ENCODE assay signal across 10 mouse cellular contexts in the genomic region with DNA sequence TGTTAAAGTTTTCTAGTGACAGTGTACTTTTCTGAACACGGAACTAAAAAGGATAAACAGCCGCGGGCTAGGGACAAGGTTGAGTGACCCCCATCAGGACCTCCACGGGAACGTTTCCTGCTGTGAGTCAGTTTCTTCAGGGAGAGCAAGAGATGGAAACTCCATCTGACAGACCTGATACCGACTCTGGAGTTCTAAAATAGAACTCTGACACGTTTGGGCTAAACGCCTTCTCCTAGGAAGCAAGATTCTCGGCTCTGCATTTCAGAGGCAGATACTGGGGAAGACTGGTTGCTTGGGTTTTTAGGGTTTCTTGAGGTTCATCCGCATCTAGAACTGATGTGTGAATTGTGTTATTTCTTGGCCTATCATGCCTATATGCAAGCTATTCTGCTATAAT. TPM values are rescaled to one million over a fixed set of nuclear protein-coding genes. Genes with fewer than 3 reads are reported as not detected.
DNase-seq lines count a peak whose midpoint lies in the region; ATAC-seq and TF ChIP-seq lines count a peak whose summit lies in the region.
"Had no signal": no experiment of that assay in that cellular context is flagged by ENCODE, and none has a peak within 500 bp of the region (broad histone marks: within the 10 kb centered on the region; RNA-seq: fewer than 3 reads in every experiment).

No protein-coding gene starts in this region.

- DNase-seq in gastrocnemius, adult 2 months = peak; percentile 21
- DNase-seq in gastrocnemius, postnatal 36 days = no peak
- peak; percentile 15 to 69 for DNase-seq in left cerebral cortex, postnatal 25 days (ENCODE audit: low spot score in 2 of 2)
- DNase-seq in left cerebral cortex, postnatal 4 days = no peak
- no peak for DNase-seq in MEL (ENCODE audit: low read depth, low spot score)
- no peak for DNase-seq in natural killer cell, adult 2 months (ENCODE audit: low spot score in 2 of 2)
- no peak for DNase-seq in ovary, postnatal 36 days (ENCODE audit: low spot score)

- H3K9ac ChIP-seq in MEL (ENCODE audit: control insufficient read depth, low read depth, low read length, poor library complexity, severe bottlenecking) = peak overlapping the region; percentile 53
- H3K9ac ChIP-seq in intestine, embryonic 16.5 days (ENCODE audit: low read depth, low read length) = no peak overlapping the region
- H3K9ac ChIP-seq: hindbrain, embryonic 15.5 days; liver, embryonic 15.5 days had no signal

- TF ChIP-seq POLR2A in MEL (IDR thresholded peaks at IDR 0.05; ENCODE audit: control insufficient read depth in 1 of 2, insufficient read depth in 1 of 2, low read depth in 1 of 2, low read length in 2 of 2, poor library complexity in 1 of 2) = no peak

- peak overlapping the region; percentile 50 for H3K27ac ChIP-seq in gastrocnemius, adult 2 months
- 0 out of 2 replicates have a peak overlapping the region, but pooled peaks have one; percentile 42 for H3K27ac ChIP-seq in MEL (ENCODE audit: control insufficient read depth, low read depth, low read length)
- 0 out of 2 replicates have a peak overlapping the region, but pooled peaks have one; percentile 30 for H3K27ac ChIP-seq in intestine, embryonic 16.5 days (ENCODE audit: low read length)
- H3K27ac ChIP-seq: hindbrain, embryonic 15.5 days; liver, embryonic 15.5 days had no signal

- no peak for TF ChIP-seq CTCF in gastrocnemius, adult 2 months (IDR thresholded peaks at IDR 0.05)
- TF ChIP-seq CTCF in MEL (IDR thresholded peaks at IDR 0.05 in 2 of 3, conservative IDR thresholded peaks at IDR 0.05 in 1 of 3; ENCODE audit: control insufficient read depth in 1 of 3, insufficient read depth in 1 of 3, low read depth in 2 of 3, low read length in 3 of 3, poor library complexity in 1 of 3, severe bottlenecking in 1 of 3) = no peak

- peak overlapping the region; percentile 44 for H3K4me3 ChIP-seq in gastrocnemius, adult 2 months
- H3K4me3 ChIP-seq in MEL (ENCODE audit: control insufficient read depth in 1 of 2, insufficient read depth in 1 of 2, low read depth in 2 of 2, low read length in 2 of 2) = peak overlapping the region; percentile 35 to 66
- H3K4me3 ChIP-seq in intestine, embryonic 16.5 days (ENCODE audit: low read length) = no peak overlapping the region
- H3K4me3 ChIP-seq: hindbrain, embryonic 15.5 days; liver, embryonic 15.5 days had no signal

- H3K9me3 ChIP-seq in MEL (replicated peaks; ENCODE audit: insufficient read depth, low read length) = no peaks in the 10 kb centered on the region
- H3K9me3 ChIP-seq in intestine, embryonic 16.5 days (ENCODE audit: control insufficient read depth, low read length) = no peaks in the 10 kb centered on the region
- H3K9me3 ChIP-seq: hindbrain, embryonic 15.5 days; liver, embryonic 15.5 days had no signal

- TF ChIP-seq EP300 in MEL (IDR thresholded peaks at IDR 0.05; ENCODE audit: low read depth in 1 of 2, low read length in 2 of 2) = no peak

- H3K27me3 ChIP-seq in MEL (ENCODE audit: control insufficient read depth in 1 of 2, insufficient read depth in 2 of 2, low read length in 2 of 2) = no peaks in the 10 kb centered on the region
- H3K27me3 ChIP-seq in intestine, embryonic 16.5 days (replicated peaks; ENCODE audit: control insufficient read depth, insufficient read depth, low read length) = no peaks in the 10 kb centered on the region
- H3K27me3 ChIP-seq: hindbrain, embryonic 15.5 days had no signal

- no peak overlapping the region for H3K4me2 ChIP-seq in intestine, embryonic 16.5 days (ENCODE audit: low read depth, low read length)
- H3K4me2 ChIP-seq: hindbrain, embryonic 15.5 days; liver, embryonic 15.5 days had no signal

- ATAC-seq in intestine, embryonic 16.5 days = no peak

- 42% methylated on average over 10 of the region's 10 CpGs for WGBS in intestine, embryonic 16.5 days

- H3K4me1 ChIP-seq in MEL (ENCODE audit: control insufficient read depth in 1 of 2, insufficient read depth in 2 of 2, low read length in 2 of 2) = peaks cover 0 to 22% of the 10 kb centered on the region in 2 experiments; a peak in 2 of 4 replicates
- 0 out of 2 replicates have a peak, but pooled peaks cover 2% of the 10 kb centered on the region for H3K4me1 ChIP-seq in intestine, embryonic 16.5 days (ENCODE audit: control insufficient read depth, insufficient read depth, low read length)
- H3K4me1 ChIP-seq: hindbrain, embryonic 15.5 days had no signal

- no peak for TF ChIP-seq RAD21 in MEL (IDR thresholded peaks at IDR 0.05; ENCODE audit: low read depth, low read length)

- no peaks in the 10 kb centered on the region; the same call in 1 of the 2 replicates for H3K79me2 ChIP-seq in MEL (ENCODE audit: control insufficient read depth, insufficient read depth, low read length, poor library complexity)

- intact Hi-C loops in gastrocnemius, adult 2 months (cut with DNase I) = loop anchor here (2.0 to 5.0 kb wide), 3 partner anchors 361 to 445 kb away; no protein-coding TSS in a partner anchor
- intact Hi-C loops in gastrocnemius, postnatal 36 days (cut with DNase I) = loop anchor here (2.0 kb wide), 2 partner anchors 411 to 445 kb away; no protein-coding TSS in a partner anchor
- intact Hi-C loops in left cerebral cortex, postnatal 25 days (cut with DNase I) = loop anchor here (2.0 to 5.0 kb wide), 4 partner anchors 116 to 445 kb away; no protein-coding TSS in a partner anchor
- intact Hi-C loops in left cerebral cortex, postnatal 4 days (cut with DNase I) = loop anchor here (2.0 to 10.0 kb wide), 4 partner anchors 126 to 445 kb away; no protein-coding TSS in a partner anchor

- peaks cover 0 to 13% of the 10 kb centered on the region in 2 experiments; a peak in 2 of 4 replicates for H3K36me3 ChIP-seq in MEL (ENCODE audit: control insufficient read depth in 1 of 2, insufficient read depth in 2 of 2, low read length in 2 of 2)
- H3K36me3 ChIP-seq in intestine, embryonic 16.5 days (ENCODE audit: control insufficient read depth, insufficient read depth, low read length) = no peaks in the 10 kb centered on the region
- H3K36me3 ChIP-seq: hindbrain, embryonic 15.5 days; liver, embryonic 15.5 days had no signal

TF ChIP-seq in MEL, 35 proteins besides CTCF, POLR2A, EP300 and RAD21:
- no peak for TF ChIP-seq CHD1 (IDR thresholded peaks at IDR 0.05; ENCODE audit: low read depth, low read length)
- no peak for TF ChIP-seq NRF1 (IDR thresholded peaks at IDR 0.05; ENCODE audit: insufficient read depth, low read depth, low read length, poor library complexity, severe bottlenecking)
- no peak for TF ChIP-seq MAFK (IDR thresholded peaks at IDR 0.05; ENCODE audit: borderline replicate concordance, low read depth, low read length)
- no peak for TF ChIP-seq ETS1 (IDR thresholded peaks at IDR 0.05; ENCODE audit: low read depth, low read length)
- TF ChIP-seq UBTF (IDR thresholded peaks at IDR 0.05; ENCODE audit: borderline replicate concordance, insufficient read depth, low read depth, low read length) = no peak
- no peak for TF ChIP-seq MEF2A (IDR thresholded peaks at IDR 0.05; ENCODE audit: extremely low read depth, insufficient replicate concordance, low read depth, low read length, poor library complexity, severe bottlenecking)
- no peak for TF ChIP-seq E2F4 (IDR thresholded peaks at IDR 0.05; ENCODE audit: borderline replicate concordance, low read depth, low read length)

RNA-seq across cellular contexts. Expression of gene Dtnbp1, which starts 29.4 kb away (rescaled TPM):
- total RNA-seq in gastrocnemius, adult 2 months (2021) = 10 to 100 TPM; 55.4 to 67.5 TPM
- 10 to 100 TPM; 38.1 to 47.0 TPM for total RNA-seq in gastrocnemius, postnatal 36 days (2021)
- 10 to 100 TPM; 82.4 to 89.3 TPM for total RNA-seq in left cerebral cortex, postnatal 25 days (2021)
- total RNA-seq in left cerebral cortex, postnatal 4 days (2021) = 10 to 100 TPM; 73.2 to 80.5 TPM
- 24.2 and 26.7 TPM in 2 replicates for total RNA-seq in MEL (2012; rRNA removed)
- polyA plus RNA-seq in MEL (2012; ENCODE audit: insufficient read depth in 1 of 2, insufficient read length in 2 of 2, low read depth in 1 of 2, low replicate concordance in 2 of 2, missing spikeins in 1 of 2) = 10 to 100 TPM in 1 of 2 experiments, not detected in 1; 59.5 TPM
- polyA plus RNA-seq in intestine, embryonic 16.5 days (2015; fragmentation: Nextera tagmentation; extraction: Ambion mirVana) = 64.3 and 64.9 TPM in 2 replicates

RNA-seq across cellular contexts. Expression of gene Gm9817, which starts 47.2 kb away (rescaled TPM):
- under 1 TPM; 0.08 to 0.18 TPM for total RNA-seq in gastrocnemius, adult 2 months (2021)
- under 1 TPM; 0.10 TPM for total RNA-seq in gastrocnemius, postnatal 36 days (2021)
- not detected for total RNA-seq in left cerebral cortex, postnatal 25 days (2021)
- under 1 TPM; 0.18 to 0.20 TPM for total RNA-seq in left cerebral cortex, postnatal 4 days (2021)
- total RNA-seq in MEL (2012; rRNA removed) = not detected in 2 replicates
- polyA plus RNA-seq in MEL (2012; ENCODE audit: insufficient read depth in 1 of 2, insufficient read length in 2 of 2, low read depth in 1 of 2, low replicate concordance in 2 of 2, missing spikeins in 1 of 2) = under 1 TPM in 1 of 2 experiments, not detected in 1; 0.08 TPM
- polyA plus RNA-seq in intestine, embryonic 16.5 days (2015; fragmentation: Nextera tagmentation; extraction: Ambion mirVana) = not detected in 2 replicates
- polyA plus RNA-seq: liver, embryonic 15.5 days had no signal

Comparison
In these comparisons a context has a peak if more than half of its experiments do, and no peak if none do; other contexts are left out.
1. DNase-seq: peak in gastrocnemius, adult 2 months (single experiment) and left cerebral cortex, postnatal 25 days (2 of 2); none in gastrocnemius, postnatal 36 days (0 of 2), left cerebral cortex, postnatal 4 days (single experiment), MEL (single experiment), natural killer cell, adult 2 months (0 of 2) and ovary, postnatal 36 days (single experiment).
2. Peak in every context shown above with its lines, with median percentiles within 50 percentile points of each other: H3K27ac ChIP-seq.